13 mouse cellular contexts compared by ENCODE assay signal in the genomic region with DNA sequence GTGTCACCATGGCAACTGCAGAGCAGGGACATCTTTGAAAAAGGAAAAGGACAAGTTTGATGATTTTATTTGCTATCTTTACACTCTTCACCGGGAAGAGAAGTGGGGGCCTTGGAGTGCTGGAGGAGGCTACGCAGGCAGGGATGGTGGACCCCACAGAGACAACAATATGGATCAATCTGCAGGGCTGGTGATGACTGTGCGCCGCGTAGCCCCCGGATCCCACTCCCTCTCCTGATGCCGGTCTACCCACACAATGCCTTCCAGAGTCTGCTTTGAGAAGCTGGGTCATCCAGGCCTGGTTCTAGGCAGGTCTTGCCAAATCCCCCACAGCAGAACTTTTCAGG.
DNase-seq lines count a peak whose midpoint lies in the region; ATAC-seq and TF ChIP-seq lines count a peak whose summit lies in the region.
"Had no signal": no experiment of that assay in that cellular context is flagged by ENCODE, and none has a peak within 500 bp of the region (broad histone marks: within the 10 kb centered on the region; RNA-seq: fewer than 3 reads in every experiment).

No protein-coding gene starts in this region.

- no peak overlapping the region for H3K4me2 ChIP-seq in forebrain, embryonic 13.5 days
- no peak overlapping the region for H3K4me2 ChIP-seq in forebrain, embryonic 12.5 days
- peak overlapping the region; percentile 35; the same call in 1 of the 2 replicates for H3K4me2 ChIP-seq in intestine, embryonic 15.5 days (replicated peaks)
- H3K4me2 ChIP-seq: neural tube, embryonic 15.5 days had no signal

- intact Hi-C loops in left cerebral cortex, adult 2 months (cut with DNase I) = loop anchor here (1.0 to 5.0 kb wide), 2 partner anchors 54 to 98 kb away; a partner anchor contains a TSS

- peaks cover 29% of the 10 kb centered on the region for H3K4me1 ChIP-seq in forebrain, embryonic 13.5 days
- H3K4me1 ChIP-seq in forebrain, embryonic 12.5 days = peaks cover 21% of the 10 kb centered on the region
- H3K4me1 ChIP-seq in E14TG2a.4 (replicated peaks; ENCODE audit: low read depth, low read length) = peaks cover 69% of the 10 kb centered on the region
- peaks cover 8% of the 10 kb centered on the region; the same call in 1 of the 2 replicates for H3K4me1 ChIP-seq in intestine, embryonic 15.5 days (replicated peaks)

- no peak overlapping the region for H3K27ac ChIP-seq in forebrain, embryonic 13.5 days
- H3K27ac ChIP-seq in forebrain, embryonic 12.5 days = no peak overlapping the region
- peak overlapping the region; percentile 71 for H3K27ac ChIP-seq in left cerebral cortex, adult 2 months
- no peak overlapping the region for H3K27ac ChIP-seq in intestine, embryonic 15.5 days
- H3K27ac ChIP-seq: heart, embryonic 13.5 days; liver, embryonic 15.5 days; neural tube, embryonic 15.5 days had no signal

- 84% methylated on average over 7 of the region's 7 CpGs for WGBS in forebrain, embryonic 13.5 days
- 80% methylated on average over 7 of the region's 7 CpGs for WGBS in forebrain, embryonic 12.5 days
- 84% methylated on average over 7 of the region's 7 CpGs for WGBS in intestine, embryonic 15.5 days

- no peak for TF ChIP-seq CTCF in left cerebral cortex, adult 2 months (IDR thresholded peaks at IDR 0.05)
- TF ChIP-seq CTCF in E14TG2a.4 (conservative IDR thresholded peaks at IDR 0.05; ENCODE audit: low read length) = no peak

- ATAC-seq in forebrain, embryonic 13.5 days = peak; percentile 19
- ATAC-seq in forebrain, embryonic 12.5 days (ENCODE audit: low FRiP score) = no peak
- ATAC-seq in intestine, embryonic 15.5 days = peak; percentile 31

- peak in 1 of 2 experiments; percentile 41 for DNase-seq in left cerebral cortex, adult 2 months (ENCODE audit: extremely low spot score in 1 of 2, low spot score in 2 of 2)
- no peak for DNase-seq in left cerebral cortex, adult 11 months (ENCODE audit: low spot score)
- DNase-seq in gastrocnemius, adult 18-20 months (ENCODE audit: low spot score) = no peak
- DNase-seq in spleen, adult 12 weeks (ENCODE audit: low spot score) = no peak
- DNase-seq: gastrocnemius, postnatal 36 days; layer of hippocampus, adult 9-11 months had no signal

- no peak overlapping the region for H3K4me3 ChIP-seq in forebrain, embryonic 13.5 days
- no peak overlapping the region for H3K4me3 ChIP-seq in forebrain, embryonic 12.5 days (replicated peaks)
- H3K4me3 ChIP-seq in left cerebral cortex, adult 2 months = no peak overlapping the region
- H3K4me3 ChIP-seq in E14TG2a.4 (replicated peaks; ENCODE audit: low read length) = peak overlapping the region; percentile 59
- no peak overlapping the region for H3K4me3 ChIP-seq in intestine, embryonic 15.5 days (replicated peaks)
- H3K4me3 ChIP-seq: heart, embryonic 13.5 days; liver, embryonic 15.5 days; neural tube, embryonic 15.5 days had no signal

- H3K9ac ChIP-seq in forebrain, embryonic 13.5 days = no peak overlapping the region
- H3K9ac ChIP-seq in forebrain, embryonic 12.5 days = no peak overlapping the region
- H3K9ac ChIP-seq in intestine, embryonic 15.5 days = no peak overlapping the region
- H3K9ac ChIP-seq: heart, embryonic 13.5 days; liver, embryonic 15.5 days; neural tube, embryonic 15.5 days had no signal

- no peaks in the 10 kb centered on the region for H3K27me3 ChIP-seq in forebrain, embryonic 13.5 days
- H3K27me3 ChIP-seq in forebrain, embryonic 12.5 days = peaks cover 10% of the 10 kb centered on the region; the same call in 1 of the 2 replicates
- H3K27me3 ChIP-seq in E14TG2a.4 (ENCODE audit: insufficient read depth, low read length) = no peaks in the 10 kb centered on the region
- no peaks in the 10 kb centered on the region for H3K27me3 ChIP-seq in intestine, embryonic 15.5 days (replicated peaks)
- H3K27me3 ChIP-seq: liver, embryonic 15.5 days; neural tube, embryonic 15.5 days had no signal

- H3K9me3 ChIP-seq in forebrain, embryonic 13.5 days (replicated peaks) = no peaks in the 10 kb centered on the region
- H3K9me3 ChIP-seq in forebrain, embryonic 12.5 days = no peaks in the 10 kb centered on the region
- no peaks in the 10 kb centered on the region for H3K9me3 ChIP-seq in E14TG2a.4 (ENCODE audit: low read length)
- no peaks in the 10 kb centered on the region for H3K9me3 ChIP-seq in intestine, embryonic 15.5 days
- H3K9me3 ChIP-seq: heart, embryonic 13.5 days; liver, embryonic 15.5 days; neural tube, embryonic 15.5 days had no signal

- no peaks in the 10 kb centered on the region for H3K36me3 ChIP-seq in forebrain, embryonic 13.5 days (ENCODE audit: poor library complexity, severe bottlenecking)
- H3K36me3 ChIP-seq in forebrain, embryonic 12.5 days (replicated peaks) = no peaks in the 10 kb centered on the region
- H3K36me3 ChIP-seq in E14TG2a.4 (ENCODE audit: insufficient read depth, low read length) = no peaks in the 10 kb centered on the region
- H3K36me3 ChIP-seq in intestine, embryonic 15.5 days = no peaks in the 10 kb centered on the region
- H3K36me3 ChIP-seq: heart, embryonic 13.5 days; liver, embryonic 15.5 days; neural tube, embryonic 15.5 days had no signal
